8 mouse cellular contexts compared by ENCODE assay signal in the genomic region with DNA sequence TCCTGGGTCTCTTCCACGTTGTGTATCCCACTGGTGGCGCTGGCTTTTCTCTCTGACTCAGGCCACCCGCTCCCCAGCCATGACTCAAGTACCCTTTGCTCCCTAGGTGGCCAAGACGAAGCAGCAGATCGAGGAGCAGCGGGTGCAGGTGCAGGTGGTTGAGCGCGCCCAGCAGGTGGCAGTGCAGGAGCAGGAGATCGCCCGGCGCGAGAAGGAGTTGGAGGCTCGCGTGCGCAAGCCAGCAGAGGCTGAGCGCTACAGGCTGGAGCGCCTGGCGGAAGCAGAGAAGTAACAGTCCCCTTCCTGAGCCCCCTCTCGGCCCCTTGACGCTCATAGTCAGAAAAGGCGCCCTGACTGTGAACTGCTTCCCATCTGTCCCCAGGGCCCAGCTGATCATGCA. TPM values are rescaled to one million over a fixed set of nuclear protein-coding genes. Genes with fewer than 3 reads are reported as not detected.
A peak's percentile ranks its signal among the peaks of the same experiment; 100 is the strongest.
DNase-seq lines count a peak whose midpoint lies in the region; ATAC-seq and TF ChIP-seq lines count a peak whose summit lies in the region.

No protein-coding gene starts in this region.

- DNase-seq in ES-E14 (ENCODE audit: low read depth, low spot score): peak; percentile 78
- peak; percentile 81 for DNase-seq in cerebellum, adult 11-12 months
- DNase-seq in heart, postnatal 4 days: peak; percentile 92
- DNase-seq in layer of hippocampus, adult 9-11 months: peak; percentile 74
- peak; percentile 92 for DNase-seq in lung, postnatal 10 days
- peak; percentile 88 for DNase-seq in retina, embryonic 14.5 days (ENCODE audit: low spot score)
- DNase-seq in thymus, postnatal 36 days: peak; percentile 90 to 93

- H3K9ac ChIP-seq in ES-E14 (ENCODE audit: insufficient read depth, low read depth, low read length, poor library complexity, severe bottlenecking): peak overlapping the region; percentile 48; the same call in 1 of the 2 replicates
- H3K9ac ChIP-seq in forebrain, embryonic 15.5 days (replicated peaks): no peak overlapping the region

- no peaks in the 10 kb centered on the region for H3K9me3 ChIP-seq in ES-E14 (ENCODE audit: control insufficient read depth, insufficient read depth, low read depth, low read length)
- H3K9me3 ChIP-seq in forebrain, embryonic 15.5 days: no peaks in the 10 kb centered on the region

- ATAC-seq in forebrain, embryonic 15.5 days (replicated peaks): peak; percentile 65

- H3K4me2 ChIP-seq in forebrain, embryonic 15.5 days (replicated peaks): 0 out of 2 replicates have a peak overlapping the region, but pooled peaks have one; percentile 3

- peaks cover 30% of the 10 kb centered on the region for H3K36me3 ChIP-seq in ES-E14 (ENCODE audit: control insufficient read depth, insufficient read depth, low read length, poor library complexity, severe bottlenecking)
- peaks cover 64% of the 10 kb centered on the region for H3K36me3 ChIP-seq in forebrain, embryonic 15.5 days

- no peak overlapping the region for H3K27ac ChIP-seq in ES-E14 (ENCODE audit: insufficient read depth, low read depth, low read length, poor library complexity, severe bottlenecking)
- peak overlapping the region; percentile 20; the same call in 1 of the 2 replicates for H3K27ac ChIP-seq in forebrain, embryonic 15.5 days (replicated peaks)

- H3K4me1 ChIP-seq in ES-E14 (ENCODE audit: control insufficient read depth in 2 of 2, insufficient read depth in 2 of 2, low read length in 2 of 2, poor library complexity in 1 of 2): peaks cover 2% of the 10 kb centered on the region in 2 experiments; a peak in 2 of 4 replicates
- peaks cover 34% of the 10 kb centered on the region for H3K4me1 ChIP-seq in forebrain, embryonic 15.5 days

- in situ Hi-C loops in ES-E14 (cut with MboI; ENCODE audit: low sequenced_read_pairs in 2 of 2, unreplicated experiment in 2 of 2): loop anchor here in 1 of 2 experiments (5.0 kb wide), 1 partner anchor 43 kb away; no protein-coding TSS in a partner anchor

- no peaks in the 10 kb centered on the region for H3K27me3 ChIP-seq in forebrain, embryonic 15.5 days

- WGBS in forebrain, embryonic 15.5 days: under 1% methylated on average over 21 of the region's 21 CpGs

- H3K4me3 ChIP-seq in ES-E14 (ENCODE audit: insufficient read depth in 1 of 2, low read depth in 1 of 2, low read length in 2 of 2, poor library complexity in 1 of 2, severe bottlenecking in 1 of 2): peak overlapping the region in 1 of 2 experiments; percentile 19; a peak in 1 of 4 replicates
- peak overlapping the region; percentile 14 for H3K4me3 ChIP-seq in forebrain, embryonic 15.5 days

TF ChIP-seq in ES-E14, 5 proteins besides CTCF, POLR2A, EP300 and RAD21:
- TF ChIP-seq ZC3H11A (IDR thresholded peaks at IDR 0.05; ENCODE audit: borderline replicate concordance, low read depth, low read length): peak; percentile 46
- no peak for TF ChIP-seq ZNF384 (IDR thresholded peaks at IDR 0.05; ENCODE audit: low read depth, low read length)
- 0 out of 2 replicates have a peak, but pooled peaks have one; percentile 42 for TF ChIP-seq HCFC1 (IDR thresholded peaks at IDR 0.05; ENCODE audit: borderline replicate concordance, insufficient read depth, low read length)
TF ChIP-seq in ES-E14: peak in this region for 2.

RNA-seq across cellular contexts. Expression of a gene that starts 6.7 kb away (rescaled TPM):
- total RNA-seq in ES-E14 (2012; rRNA removed): 31.6 and 34.6 TPM in 2 replicates
- polyA plus RNA-seq in forebrain, embryonic 15.5 days (2015; fragmentation: Nextera tagmentation; extraction: Ambion mirVana): 68.3 and 75.1 TPM in 2 replicates
- 100 to 1,000 TPM in 1 of 2 experiments, 10 to 100 TPM in 1; 97.8 to 105 TPM for total RNA-seq in heart, postnatal 4 days (2021)

RNA-seq across cellular contexts. Expression of a gene that starts 8.3 kb away (rescaled TPM):
- 29.3 and 32.3 TPM in 2 replicates for total RNA-seq in ES-E14 (2012; rRNA removed)
- polyA plus RNA-seq in forebrain, embryonic 15.5 days (2015; fragmentation: Nextera tagmentation; extraction: Ambion mirVana): 7.3 and 8.1 TPM in 2 replicates
- 10 to 100 TPM; 39.7 to 42.5 TPM for total RNA-seq in heart, postnatal 4 days (2021)

RNA-seq across cellular contexts. Expression of a gene that starts 8.4 kb away (rescaled TPM):
- 1,077 and 1,157 TPM in 2 replicates for total RNA-seq in ES-E14 (2012; rRNA removed)
- polyA plus RNA-seq in forebrain, embryonic 15.5 days (2015; fragmentation: Nextera tagmentation; extraction: Ambion mirVana): 1,924 and 1,932 TPM in 2 replicates
- total RNA-seq in heart, postnatal 4 days (2021): 100 to 1,000 TPM; 908 to 913 TPM

RNA-seq across cellular contexts. Expression of a gene that starts 11.6 kb away (rescaled TPM):
- total RNA-seq in ES-E14 (2012; rRNA removed): 23.8 and 31.7 TPM in 2 replicates
- 11.7 TPM in 2 replicates for polyA plus RNA-seq in forebrain, embryonic 15.5 days (2015; fragmentation: Nextera tagmentation; extraction: Ambion mirVana)
- total RNA-seq in heart, postnatal 4 days (2021): 10 to 100 TPM; 37.9 to 40.6 TPM

RNA-seq across cellular contexts. Expression of a gene that starts 31.4 kb away (rescaled TPM):
- total RNA-seq in ES-E14 (2012; rRNA removed): 24.7 and 43.0 TPM in 2 replicates
- 24.5 and 28.3 TPM in 2 replicates for polyA plus RNA-seq in forebrain, embryonic 15.5 days (2015; fragmentation: Nextera tagmentation; extraction: Ambion mirVana)
- 10 to 100 TPM; 26.3 to 32.2 TPM for total RNA-seq in heart, postnatal 4 days (2021)
